Mouse (Mus musculus): Measurements from ENCODE around the gene Gm45062.

DNA sequence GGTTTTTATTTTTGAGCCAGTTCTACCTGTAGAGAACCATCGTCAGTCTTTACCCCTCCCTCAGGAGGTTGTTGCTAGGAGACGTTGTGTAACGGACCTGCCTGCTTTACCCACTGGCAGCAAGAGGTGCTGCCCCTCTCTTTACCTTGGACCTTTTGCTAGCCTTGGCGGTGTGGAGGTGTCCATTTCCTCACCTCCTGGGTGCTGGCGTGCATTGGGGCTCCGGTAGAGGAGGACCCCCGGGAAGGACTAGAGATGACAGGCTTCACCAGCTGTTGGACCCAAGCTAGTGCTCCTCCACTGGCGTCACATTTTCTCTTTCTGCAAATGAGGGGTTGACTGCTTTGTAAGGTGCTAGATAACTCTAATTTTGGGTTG, 406 bp downstream of the Gm45062 start:
- TF ChIP-seq CTCF (IDR thresholded peaks at IDR 0.05): peak; percentile 11; the same call in 1 of the 2 replicates
- no peak for TF ChIP-seq EP300 (IDR thresholded peaks at IDR 0.05)
